Mouse (Mus musculus) liver, embryonic 14 days (tissue): ENCODE data around the gene Rho. TPM values are rescaled to one million over a fixed set of nuclear protein-coding genes. Genes with fewer than 3 reads are reported as not detected.

ENCODE experiments used
- polyA plus RNA-seq: library from polyadenylated mRNA; depleted of rRNA; stranded (reverse); fragments of >200 nt; gene quantifications from 2 replicates; pipeline ENCODE4 v1.2.3, GENCODE M21; 2012; rRNA removed

The Rho gene
- 0.02 and 0.10 TPM in 2 replicates for polyA plus RNA-seq

DNA sequence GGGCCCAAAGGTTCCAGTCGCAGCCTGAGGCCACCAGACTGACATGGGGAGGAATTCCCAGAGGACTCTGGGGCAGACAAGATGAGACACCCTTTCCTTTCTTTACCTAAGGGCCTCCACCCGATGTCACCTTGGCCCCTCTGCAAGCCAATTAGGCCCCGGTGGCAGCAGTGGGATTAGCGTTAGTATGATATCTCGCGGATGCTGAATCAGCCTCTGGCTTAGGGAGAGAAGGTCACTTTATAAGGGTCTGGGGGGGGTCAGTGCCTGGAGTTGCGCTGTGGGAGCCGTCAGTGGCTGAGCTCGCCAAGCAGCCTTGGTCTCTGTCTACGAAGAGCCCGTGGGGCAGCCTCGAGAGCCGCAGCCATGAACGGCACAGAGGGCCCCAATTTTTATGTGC lies at the start of gene Rho:
Gene Rho (plus strand): TSS at position 110 of the 400 bp plus-strand sequence.

DNA sequence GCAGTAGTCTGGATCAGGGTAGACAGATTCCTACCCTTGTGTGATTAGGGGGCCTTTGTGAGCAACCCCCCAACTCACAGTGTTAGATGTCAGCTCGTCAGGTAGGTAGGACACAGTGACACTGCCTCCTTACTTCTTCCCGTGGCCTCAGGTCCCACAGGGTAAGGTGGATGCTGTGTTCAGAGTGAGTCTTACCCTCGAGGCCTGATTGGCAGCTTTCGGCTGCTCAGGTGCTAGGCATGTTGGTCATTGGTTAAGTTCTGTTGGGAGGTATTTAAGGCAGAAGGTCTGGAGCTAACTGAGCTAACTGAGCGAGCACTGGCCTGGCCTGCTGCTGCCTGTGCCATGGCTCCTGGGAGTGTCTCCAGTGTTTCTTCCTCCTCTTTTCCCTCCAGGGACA lies 13.1 kb downstream of the Rho start, which contains the start of gene H1foo:
Gene H1foo (plus strand): TSS at position 301 of the 400 bp plus-strand sequence.

Other genes with a start within 250 kb of the Rho start
- gene Tmem40, start 169.3 kb upstream of the Rho start, polyA plus RNA-seq, result 18.6 and 18.9 TPM in 2 replicates
- 2.2 and 2.5 TPM in 2 replicates for gene Cand2, start 157.2 kb upstream of the Rho start, polyA plus RNA-seq
- 2,015 and 2,031 TPM in 2 replicates for gene Rpl32, start 123.0 kb upstream of the Rho start, polyA plus RNA-seq
- 0.05 and 0.08 TPM in 2 replicates for gene Efcab12, start 93.3 kb upstream of the Rho start, polyA plus RNA-seq
- gene Mbd4, start 78.4 kb upstream of the Rho start, polyA plus RNA-seq, result 6.8 and 7.6 TPM in 2 replicates
- gene Ift122, start 78.3 kb upstream of the Rho start, polyA plus RNA-seq, result 1.5 and 1.6 TPM in 2 replicates
- gene H1foo, start 13.2 kb downstream of the Rho start, polyA plus RNA-seq, result not detected in 2 replicates
- 12.7 and 13.5 TPM in 2 replicates for gene Plxnd1, start 63.3 kb downstream of the Rho start, polyA plus RNA-seq